Mouse (Mus musculus) liver, postnatal 0 days (tissue): Measurements from ENCODE around the gene Rbm20. TPM values are rescaled to one million over a fixed set of nuclear protein-coding genes. Genes with fewer than 3 reads are reported as not detected.

Experiments used
- ATAC-seq: fragments of 200-750 bp; cut with Nextera tagmentation; 2 replicates; pipeline ENCODE4 v1.8.0; 2017; ENCODE audit warnings: mild to moderate bottlenecking, moderate library complexity
- DNase-seq: peaks from one replicate; pipeline ENCODE4 v3.0.0-alpha.2; 2016
- H3K27ac ChIP-seq: fragments of 300-500 bp; sonication (generic); 2 replicates; pipeline ENCODE4 v1.5.1; 2014; ENCODE audit warnings: antibody characterized with exemption, moderate library complexity, mild to moderate bottlenecking, low read depth
- H3K27me3 ChIP-seq: fragments of 300-500 bp; sonication (generic); 2 replicates; pipeline ENCODE4 v1.6.1; 2014; ENCODE audit warnings: low read length, control low read depth, mixed read lengths; ENCODE audit not compliant: insufficient read depth
- H3K36me3 ChIP-seq: fragments of 300-500 bp; sonication (generic); replicated peaks from 2 replicates; pipeline ENCODE4 v1.6.1; 2014; ENCODE audit warnings: mild to moderate bottlenecking, control low read depth, low read length, moderate library complexity, mixed read lengths; ENCODE audit not compliant: insufficient read depth
- H3K4me1 ChIP-seq: fragments of 300-500 bp; sonication (generic); 2 replicates; pipeline ENCODE4 v1.6.1; 2014; ENCODE audit warnings: antibody characterized with exemption, mild to moderate bottlenecking, control low read depth; ENCODE audit not compliant: insufficient read depth
- H3K4me2 ChIP-seq: fragments of 300-500 bp; sonication (generic); 2 replicates; pipeline ENCODE4 v1.6.1; 2014; ENCODE audit warnings: low read depth, mild to moderate bottlenecking, low read length, moderate library complexity, mixed read lengths
- H3K4me3 ChIP-seq: fragments of 300-500 bp; sonication (generic); 2 replicates; pipeline ENCODE4 v1.5.1; 2014; ENCODE audit warnings: low read depth, low read length
- H3K9ac ChIP-seq: fragments of 300-500 bp; sonication (generic); replicated peaks from 2 replicates; pipeline ENCODE4 v1.6.1; 2014; ENCODE audit warnings: mild to moderate bottlenecking, moderate library complexity
- H3K9me3 ChIP-seq: fragments of 300-500 bp; sonication (generic); 2 replicates; pipeline ENCODE4 v1.6.1; 2016; ENCODE audit warnings: mild to moderate bottlenecking, control low read depth, low read length, mixed read lengths
- CTCF ChIP-seq: sonication (generic); IDR thresholded peaks from 2 replicates; pipeline ENCODE4 v1.5.1; 2016; ENCODE audit warnings: antibody characterized with exemption, low read depth
- EP300 ChIP-seq: IDR thresholded peaks from 2 replicates; pipeline ENCODE4 v1.6.1; 2016; ENCODE audit warnings: antibody characterized with exemption, low read depth, mild to moderate bottlenecking
- WGBS: fragments of 180-500 bp; shearing (Covaris S2); extraction: QIAGEN DNeasy Blood & Tissue Kit; methylation state at CpG from one replicate; pipeline ENCODE4 v1.1.7; 2014; ENCODE audit not compliant: insufficient replicate concordance; 5-methylcytosine and 5-hydroxymethylcytosine counted together
- polyA plus RNA-seq: library from polyadenylated mRNA; unstranded; fragments of >200 nt; fragmentation: Nextera tagmentation; extraction: Ambion mirVana; gene quantifications from 2 replicates; pipeline ENCODE4 v1.2.1, GENCODE M21; 2015

Rbm20 gene
- polyA plus RNA-seq, 1 experiment from 2014 or later: 0.16 TPM

- no peaks in the 10 kb centered on the region for H3K9me3 ChIP-seq
- no peaks in the 10 kb centered on the region for H3K36me3 ChIP-seq
- ATAC-seq: no peak
- H3K4me2 ChIP-seq: no peak overlapping the region
- no peaks in the 10 kb centered on the region for H3K27me3 ChIP-seq
- WGBS: 48% methylated on average over 9 of the region's 9 CpGs
- no peak for DNase-seq
- no peak overlapping the region for H3K4me3 ChIP-seq
- H3K4me1 ChIP-seq: peaks cover 59% of the 10 kb centered on the region
- TF ChIP-seq EP300 (no peak), CTCF (no peak)
- no peak overlapping the region for H3K9ac ChIP-seq
- H3K27ac ChIP-seq: peak overlapping the region; percentile 39
Measured at GRCm38 (mm10) chr19:53888331-53888730, 211.2 kb downstream of the Rbm20 start.

DNA sequence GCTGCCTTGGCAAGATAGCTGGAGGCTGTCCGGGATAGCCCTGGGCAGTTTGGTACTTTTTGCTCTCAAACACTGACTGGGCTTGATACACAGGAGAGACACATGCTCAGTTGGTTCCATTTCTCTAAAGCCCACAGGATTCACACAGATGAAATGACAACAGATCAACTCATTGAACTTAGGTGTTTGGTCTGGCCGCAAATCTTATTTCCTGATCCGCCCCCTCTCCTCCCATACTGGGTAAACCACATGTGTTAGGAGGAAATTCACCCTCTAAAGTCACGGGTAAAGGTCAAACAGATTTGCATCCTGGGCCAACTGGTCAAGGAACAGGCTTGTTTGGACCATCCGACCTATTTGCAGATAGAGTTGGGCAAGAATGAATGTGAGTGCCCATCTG lies 212.4 kb downstream of the Rbm20 start:
- 35% methylated on average over 5 of the region's 5 CpGs for WGBS
- Histone ChIP-seq H3K9ac (no peak overlapping the region), H3K4me3 (no peak overlapping the region), H3K4me1 (peaks cover 71% of the 10 kb centered on the region), H3K27me3 (no peaks in the 10 kb centered on the region), H3K27ac (peak overlapping the region; percentile 44), H3K9me3 (no peaks in the 10 kb centered on the region), H3K4me2 (no peak overlapping the region), H3K36me3 (no peaks in the 10 kb centered on the region)
- DNase-seq (peak; percentile 28), ATAC-seq (peak; percentile 12; the same call in 1 of the 2 replicates)
- no peak for TF ChIP-seq EP300
- TF ChIP-seq CTCF: no peak

- Histone ChIP-seq H3K9ac (no peak overlapping the region; the same call in 1 of the 2 replicates), H3K27me3 (no peaks in the 10 kb centered on the region), H3K36me3 (no peaks in the 10 kb centered on the region), H3K4me1 (peaks cover 76% of the 10 kb centered on the region), H3K27ac (no peak overlapping the region), H3K9me3 (no peaks in the 10 kb centered on the region), H3K4me2 (no peak overlapping the region), H3K4me3 (no peak overlapping the region)
- no peak for TF ChIP-seq CTCF
- no peak for TF ChIP-seq EP300
- no peak for ATAC-seq
- WGBS: 51% methylated on average over 5 of the region's 5 CpGs
- no peak for DNase-seq
Measured at GRCm38 (mm10) chr19:53890274-53890673, 213.2 kb downstream of the Rbm20 start.

DNA sequence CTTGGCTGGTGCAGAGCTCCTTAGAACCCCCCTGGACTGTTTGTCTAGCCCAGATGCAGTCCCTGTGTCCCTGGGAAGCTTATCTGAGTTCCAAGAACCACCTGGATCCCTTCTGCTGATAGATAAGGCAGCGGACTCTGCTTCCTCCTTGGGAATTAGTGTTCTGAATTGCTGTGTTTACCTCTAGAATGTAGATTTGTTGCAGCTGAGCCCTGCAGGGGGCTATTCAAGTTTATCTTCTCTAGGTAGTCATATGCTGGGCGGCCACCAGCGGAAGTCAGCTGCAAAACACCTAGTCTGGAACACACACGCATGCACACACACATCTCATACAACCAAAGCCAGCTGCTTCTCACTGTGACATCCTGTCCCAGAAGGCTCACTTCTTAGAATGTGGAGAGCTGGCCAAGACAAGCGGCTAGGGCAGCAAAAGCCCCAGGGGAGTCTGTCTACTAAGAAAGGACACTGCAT lies 213.7 kb downstream of the Rbm20 start:
- ATAC-seq: peak; percentile 37
- peak overlapping the region; percentile 83 for H3K27ac ChIP-seq
- H3K9me3 ChIP-seq: no peaks in the 10 kb centered on the region
- TF ChIP-seq CTCF: peak; percentile 10; the same call in 1 of the 2 replicates
- TF ChIP-seq EP300: peak; percentile 87
- 0 out of 2 replicates have a peak overlapping the region, but pooled peaks have one; percentile 7 for H3K4me2 ChIP-seq
- H3K27me3 ChIP-seq: no peaks in the 10 kb centered on the region
- no peak overlapping the region for H3K4me3 ChIP-seq
- DNase-seq: peak; percentile 39
- 39% methylated on average over 5 of the region's 5 CpGs for WGBS
- H3K9ac ChIP-seq: no peak overlapping the region
- H3K4me1 ChIP-seq: peaks cover 75% of the 10 kb centered on the region
- H3K36me3 ChIP-seq: no peaks in the 10 kb centered on the region

DNA sequence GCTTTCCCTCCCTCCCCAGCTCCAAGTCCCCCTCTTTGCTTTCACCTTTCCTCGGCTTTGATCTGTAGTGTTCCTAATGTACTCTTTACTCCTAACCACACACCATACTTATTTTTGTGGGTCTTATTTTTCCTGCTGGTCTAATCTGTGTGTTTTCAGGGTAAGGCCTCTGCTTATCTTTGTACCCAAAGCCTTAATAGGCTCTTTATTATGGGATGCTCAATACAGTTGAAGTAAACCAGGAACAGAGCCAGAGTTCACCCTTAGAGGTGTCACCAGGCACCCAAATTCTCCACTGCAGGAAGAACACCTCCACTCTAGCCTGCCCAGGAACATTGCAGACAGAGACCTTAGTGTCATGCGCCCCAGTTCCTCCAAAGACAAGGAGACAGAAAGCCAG lies 214.5 kb downstream of the Rbm20 start:
- TF ChIP-seq CTCF (no peak), EP300 (peak; percentile 75)
- ATAC-seq (peak; percentile 26), DNase-seq (no peak)
- H3K4me3 ChIP-seq: no peak overlapping the region
- H3K27me3 ChIP-seq: no peaks in the 10 kb centered on the region
- H3K27ac ChIP-seq: peak overlapping the region; percentile 83
- H3K4me1 ChIP-seq: peaks cover 73% of the 10 kb centered on the region
- no peak overlapping the region; the same call in 1 of the 2 replicates for H3K4me2 ChIP-seq
- 47% methylated on average over 2 of the region's 2 CpGs for WGBS
- H3K9me3 ChIP-seq: no peaks in the 10 kb centered on the region
- H3K36me3 ChIP-seq: no peaks in the 10 kb centered on the region
- peak overlapping the region; percentile 42; the same call in 1 of the 2 replicates for H3K9ac ChIP-seq

DNA sequence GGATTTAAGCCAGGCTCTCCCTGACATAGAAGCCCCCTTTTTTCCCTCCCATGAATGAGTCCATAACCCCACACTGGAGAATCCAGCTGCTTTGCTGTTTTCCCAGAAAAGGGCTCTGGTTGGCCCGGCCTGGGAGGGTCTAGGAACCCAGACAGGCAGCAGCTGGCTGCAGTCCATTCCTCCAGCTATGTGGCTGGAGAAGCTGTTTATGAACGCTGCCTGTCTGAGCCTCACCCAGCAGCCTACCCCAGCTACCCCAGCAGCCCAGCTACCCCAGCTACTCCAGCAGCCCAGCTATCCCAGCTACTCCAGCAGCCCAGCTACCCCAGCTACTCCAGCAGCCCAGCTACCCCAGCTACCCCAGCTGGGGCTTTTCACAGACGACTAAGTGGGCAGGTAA lies 215.0 kb downstream of the Rbm20 start, which contains the start of gene Pdcd4:
Pdcd4 (plus strand) TSS at position 171 of the 400 bp plus-strand sequence.
- no peak for ATAC-seq
- no peak for TF ChIP-seq EP300
- no peak for TF ChIP-seq CTCF
- Histone ChIP-seq H3K36me3 (no peaks in the 10 kb centered on the region), H3K27ac (peak within 1 kb of the TSS; percentile 83), H3K9me3 (no peaks in the 10 kb centered on the region), H3K4me1 (peaks cover 68% of the 10 kb centered on the region), H3K4me3 (no peak within 1 kb of the TSS), H3K9ac (peak within 1 kb of the TSS; percentile 42; the same call in 1 of the 2 replicates), H3K27me3 (no peaks in the 10 kb centered on the region), H3K4me2 (peak within 1 kb of the TSS; percentile 7; the same call in 1 of the 2 replicates)
- DNase-seq: peak; percentile 36
- WGBS: 38% methylated on average over 3 of the region's 3 CpGs
